ENCODE assay signal across 9 mouse cellular contexts in genomic region chr14:30943860-30944674, GRCm38 (mm10). TPM values are rescaled to one million over a fixed set of nuclear protein-coding genes. Genes with fewer than 3 reads are reported as not detected.
DNase-seq lines count a peak whose midpoint lies in the region; ATAC-seq and TF ChIP-seq lines count a peak whose summit lies in the region.
"Had no signal": no experiment of that assay in that cellular context is flagged by ENCODE, and none has a peak within 500 bp of the region (broad histone marks: within the 10 kb centered on the region; RNA-seq: fewer than 3 reads in every experiment).

No protein-coding gene starts in this region.

- WGBS in forebrain, embryonic 14.5 days: 67% methylated on average over 11 of the region's 11 CpGs
- WGBS in forebrain, embryonic 13.5 days: 71% methylated on average over 11 of the region's 11 CpGs

- no peaks in the 10 kb centered on the region for H3K27me3 ChIP-seq in forebrain, embryonic 14.5 days (replicated peaks; ENCODE audit: control insufficient read depth, insufficient read depth, low read length)
- H3K27me3 ChIP-seq in forebrain, embryonic 13.5 days: no peaks in the 10 kb centered on the region; the same call in 1 of the 2 replicates

- ATAC-seq in forebrain, embryonic 14.5 days: no peak
- no peak for ATAC-seq in forebrain, embryonic 13.5 days
- peak; percentile 64 for ATAC-seq in megakaryocyte, adult 5-6 weeks (ENCODE audit: poor library complexity, severe bottlenecking)

- H3K9ac ChIP-seq in forebrain, embryonic 14.5 days (ENCODE audit: low read length): no peak overlapping the region
- H3K9ac ChIP-seq in forebrain, embryonic 13.5 days: no peak overlapping the region
- H3K9ac ChIP-seq: neural tube, embryonic 13.5 days had no signal

- intact Hi-C loops in heart, postnatal 36 days (cut with DNase I): loop anchor here (2.0 kb wide), 1 partner anchor 77 kb away; no protein-coding TSS in a partner anchor
- intact Hi-C loops in left cerebral cortex, adult 2 months (cut with DNase I): loop anchor here (2.0 to 5.0 kb wide), 2 partner anchors 77 to 117 kb away; partner anchors contain the start of gene Tmem110

- DNase-seq in forebrain, embryonic 14.5 days (ENCODE audit: low spot score): peak; percentile 31
- DNase-seq in WW6 (ENCODE audit: low read depth, low spot score): peak; percentile 14
- DNase-seq in embryo, embryonic 11.5 days (ENCODE audit: low read depth, low spot score): peak; percentile 27
- peak; percentile 67 to 79 for DNase-seq in heart, postnatal 36 days
- DNase-seq in left cerebral cortex, adult 2 months (ENCODE audit: extremely low spot score in 1 of 2, low spot score in 2 of 2): peak; percentile 49 to 68
- peak; percentile 17 to 37 for DNase-seq in spleen, postnatal 36 days (ENCODE audit: low spot score in 2 of 2)

- H3K4me3 ChIP-seq in forebrain, embryonic 14.5 days (ENCODE audit: low read depth, low read length): no peak overlapping the region
- H3K4me3 ChIP-seq in forebrain, embryonic 13.5 days: no peak overlapping the region
- H3K4me3 ChIP-seq in left cerebral cortex, adult 2 months: no peak overlapping the region
- H3K4me3 ChIP-seq: neural tube, embryonic 13.5 days had no signal

- peak; percentile 89 for TF ChIP-seq CTCF in left cerebral cortex, adult 2 months (IDR thresholded peaks at IDR 0.05)

- H3K27ac ChIP-seq in forebrain, embryonic 14.5 days (ENCODE audit: low read depth, low read length): no peak overlapping the region
- no peak overlapping the region for H3K27ac ChIP-seq in forebrain, embryonic 13.5 days
- H3K27ac ChIP-seq in left cerebral cortex, adult 2 months: no peak overlapping the region
- H3K27ac ChIP-seq: neural tube, embryonic 13.5 days had no signal

- no peaks in the 10 kb centered on the region for H3K9me3 ChIP-seq in forebrain, embryonic 14.5 days (replicated peaks; ENCODE audit: control insufficient read depth, low read length)
- no peaks in the 10 kb centered on the region for H3K9me3 ChIP-seq in forebrain, embryonic 13.5 days (replicated peaks)
- H3K9me3 ChIP-seq: neural tube, embryonic 13.5 days had no signal

- no peaks in the 10 kb centered on the region for H3K4me1 ChIP-seq in forebrain, embryonic 14.5 days (ENCODE audit: control insufficient read depth, insufficient read depth, low read length)
- H3K4me1 ChIP-seq in forebrain, embryonic 13.5 days: no peaks in the 10 kb centered on the region
- H3K4me1 ChIP-seq: neural tube, embryonic 13.5 days had no signal

- H3K36me3 ChIP-seq in forebrain, embryonic 14.5 days (ENCODE audit: control insufficient read depth, insufficient read depth, low read length): no peaks in the 10 kb centered on the region
- no peaks in the 10 kb centered on the region for H3K36me3 ChIP-seq in forebrain, embryonic 13.5 days (ENCODE audit: poor library complexity, severe bottlenecking)
- H3K36me3 ChIP-seq: neural tube, embryonic 13.5 days had no signal

- H3K4me2 ChIP-seq in forebrain, embryonic 14.5 days (ENCODE audit: low read length): no peak overlapping the region
- no peak overlapping the region for H3K4me2 ChIP-seq in forebrain, embryonic 13.5 days
- H3K4me2 ChIP-seq: neural tube, embryonic 13.5 days had no signal

RNA-seq across cellular contexts. Expression of gene Itih1, which starts 1.0 kb away (rescaled TPM):
- polyA plus RNA-seq in forebrain, embryonic 14.5 days (2014; fragmentation: Nextera tagmentation; extraction: Ambion mirVana): not detected in 2 replicates
- polyA plus RNA-seq in forebrain, embryonic 13.5 days (2015; fragmentation: Nextera tagmentation; extraction: Ambion mirVana): 0.09 TPM in 1 of 2 replicates, not detected in the other
- not detected for total RNA-seq in heart, postnatal 36 days (2021)
- not detected for total RNA-seq in left cerebral cortex, adult 2 months (2021)
- total RNA-seq in megakaryocyte, adult 5-6 weeks (2015): not detected in 2 replicates
- not detected in 2 replicates for total RNA-seq in megakaryocyte, adult 5-6 weeks (2017)

RNA-seq across cellular contexts. Expression of gene Nek4, which starts 7.1 kb away (rescaled TPM):
- polyA plus RNA-seq in forebrain, embryonic 14.5 days (2014; fragmentation: Nextera tagmentation; extraction: Ambion mirVana): 11.2 and 15.0 TPM in 2 replicates
- 17.8 and 20.8 TPM in 2 replicates for polyA plus RNA-seq in forebrain, embryonic 13.5 days (2015; fragmentation: Nextera tagmentation; extraction: Ambion mirVana)
- 1 to 10 TPM; 4.6 TPM for total RNA-seq in heart, postnatal 36 days (2021)
- total RNA-seq in left cerebral cortex, adult 2 months (2021): 10 to 100 TPM; 18.8 to 19.2 TPM
- 4.3 and 4.9 TPM in 2 replicates for total RNA-seq in megakaryocyte, adult 5-6 weeks (2015)
- total RNA-seq in megakaryocyte, adult 5-6 weeks (2017): 5.2 and 7.6 TPM in 2 replicates

RNA-seq across cellular contexts. Expression of gene Itih3, which starts 20.5 kb away (rescaled TPM):
- 0.19 and 0.62 TPM in 2 replicates for polyA plus RNA-seq in forebrain, embryonic 14.5 days (2014; fragmentation: Nextera tagmentation; extraction: Ambion mirVana)
- polyA plus RNA-seq in forebrain, embryonic 13.5 days (2015; fragmentation: Nextera tagmentation; extraction: Ambion mirVana): 0.18 and 0.35 TPM in 2 replicates
- total RNA-seq in heart, postnatal 36 days (2021): 1 to 10 TPM in 1 of 2 experiments, under 1 TPM in 1; 0.73 to 1.2 TPM
- total RNA-seq in left cerebral cortex, adult 2 months (2021): 10 to 100 TPM; 24.6 to 24.7 TPM
- not detected in 2 replicates for total RNA-seq in megakaryocyte, adult 5-6 weeks (2015)
- not detected in 2 replicates for total RNA-seq in megakaryocyte, adult 5-6 weeks (2017)

RNA-seq across cellular contexts. Expression of gene Glt8d1, which starts 57.1 kb away (rescaled TPM):
- 55.9 and 56.0 TPM in 2 replicates for polyA plus RNA-seq in forebrain, embryonic 14.5 days (2014; fragmentation: Nextera tagmentation; extraction: Ambion mirVana)
- 56.4 and 63.1 TPM in 2 replicates for polyA plus RNA-seq in forebrain, embryonic 13.5 days (2015; fragmentation: Nextera tagmentation; extraction: Ambion mirVana)
- total RNA-seq in heart, postnatal 36 days (2021): 10 to 100 TPM; 21.8 to 26.0 TPM
- total RNA-seq in left cerebral cortex, adult 2 months (2021): 10 to 100 TPM; 42.1 to 44.3 TPM
- 22.8 and 32.1 TPM in 2 replicates for total RNA-seq in megakaryocyte, adult 5-6 weeks (2015)
- 20.2 and 28.3 TPM in 2 replicates for total RNA-seq in megakaryocyte, adult 5-6 weeks (2017)

RNA-seq across cellular contexts. Expression of gene Spcs1, which starts 57.4 kb away (rescaled TPM):
- 315 and 338 TPM in 2 replicates for polyA plus RNA-seq in forebrain, embryonic 14.5 days (2014; fragmentation: Nextera tagmentation; extraction: Ambion mirVana)
- 294 and 323 TPM in 2 replicates for polyA plus RNA-seq in forebrain, embryonic 13.5 days (2015; fragmentation: Nextera tagmentation; extraction: Ambion mirVana)
- total RNA-seq in heart, postnatal 36 days (2021): 100 to 1,000 TPM; 136 to 141 TPM
- total RNA-seq in left cerebral cortex, adult 2 months (2021): 100 to 1,000 TPM; 137 to 156 TPM
- total RNA-seq in megakaryocyte, adult 5-6 weeks (2015): 179 and 205 TPM in 2 replicates
- 80.1 and 82.1 TPM in 2 replicates for total RNA-seq in megakaryocyte, adult 5-6 weeks (2017)

Comparison
In these comparisons a context has a peak if more than half of its experiments do, and no peak if none do; other contexts are left out.
1. DNase-seq: peak in every context shown above with its lines; median percentile 73 in heart, postnatal 36 days; 58 in left cerebral cortex, adult 2 months; 31 in forebrain, embryonic 14.5 days; 27 in embryo, embryonic 11.5 days; 27 in spleen, postnatal 36 days; 14 in WW6.
2. RNA of gene Itih3, which starts 20.5 kb away (total RNA-seq): 24.6 to 24.7 TPM in left cerebral cortex, adult 2 months; 0.73 to 1.2 TPM in heart, postnatal 36 days and not detected in megakaryocyte, adult 5-6 weeks; every median in the first group is over 10 times any median in the second.